Mouse (Mus musculus): ENCODE measurements around the gene Tigd3. TPM values are rescaled to one million over a fixed set of nuclear protein-coding genes. Genes with fewer than 3 reads are reported as not detected.

The Tigd3 gene
- polyA plus RNA-seq, 1 experiment = 1.3 TPM

- no peaks in the 10 kb centered on the region for H3K27me3 ChIP-seq (ENCODE audit: control insufficient read depth, insufficient read depth, low read length)
- TF ChIP-seq CTCF (IDR thresholded peaks at IDR 0.05; ENCODE audit: extremely low read depth, insufficient read depth, insufficient read length, insufficient replicate concordance) (no peak), POLR2A (IDR thresholded peaks at IDR 0.05; ENCODE audit: low read depth, low read length) (no peak)
- no peak for DNase-seq (ENCODE audit: low read depth in 1 of 2, low spot score in 2 of 2)
- H3K4me1 ChIP-seq (ENCODE audit: control insufficient read depth, insufficient read depth, insufficient read length) = peaks cover 3% of the 10 kb centered on the region; the same call in 1 of the 2 replicates
- no peak overlapping the region for H3K27ac ChIP-seq (ENCODE audit: insufficient read depth, low read length)
- no peak overlapping the region for H3K4me3 ChIP-seq (ENCODE audit: extremely low read depth, insufficient read depth, insufficient read length)
- 79% methylated on average over 6 of the region's 6 CpGs for WGBS
- no peaks in the 10 kb centered on the region for H3K36me3 ChIP-seq (ENCODE audit: control insufficient read depth, insufficient read depth, low read length)
These were observed 34.2 kb upstream of the Tigd3 start for GRCm38 (mm10) chr19:5928104-5928503.

- no peak overlapping the region for H3K27ac ChIP-seq (ENCODE audit: insufficient read depth, low read length)
- H3K27me3 ChIP-seq (ENCODE audit: control insufficient read depth, insufficient read depth, low read length) = no peaks in the 10 kb centered on the region
- H3K36me3 ChIP-seq (ENCODE audit: control insufficient read depth, insufficient read depth, low read length) = no peaks in the 10 kb centered on the region
- H3K4me1 ChIP-seq (ENCODE audit: control insufficient read depth, insufficient read depth, insufficient read length) = peaks cover 3% of the 10 kb centered on the region; the same call in 1 of the 2 replicates
- DNase-seq (ENCODE audit: low read depth in 1 of 2, low spot score in 2 of 2) = no peak
- 86% methylated on average over 8 of the region's 8 CpGs for WGBS
- H3K4me3 ChIP-seq (ENCODE audit: extremely low read depth, insufficient read depth, insufficient read length) = no peak overlapping the region
- TF ChIP-seq POLR2A (IDR thresholded peaks at IDR 0.05; ENCODE audit: low read depth, low read length) (no peak), CTCF (IDR thresholded peaks at IDR 0.05; ENCODE audit: extremely low read depth, insufficient read depth, insufficient read length, insufficient replicate concordance) (no peak)
These were observed 33.6 kb upstream of the Tigd3 start for GRCm38 (mm10) chr19:5927532-5927931.

- Histone ChIP-seq H3K27ac (ENCODE audit: insufficient read depth, low read length) (no peak overlapping the region), H3K27me3 (ENCODE audit: control insufficient read depth, insufficient read depth, low read length) (no peaks in the 10 kb centered on the region), H3K36me3 (ENCODE audit: control insufficient read depth, insufficient read depth, low read length) (no peaks in the 10 kb centered on the region), H3K4me1 (ENCODE audit: control insufficient read depth, insufficient read depth, insufficient read length) (peaks cover 3% of the 10 kb centered on the region; the same call in 1 of the 2 replicates), H3K4me3 (ENCODE audit: extremely low read depth, insufficient read depth, insufficient read length) (no peak overlapping the region)
- TF ChIP-seq POLR2A (IDR thresholded peaks at IDR 0.05; ENCODE audit: low read depth, low read length) (no peak), CTCF (IDR thresholded peaks at IDR 0.05; ENCODE audit: extremely low read depth, insufficient read depth, insufficient read length, insufficient replicate concordance) (no peak)
- no peak for DNase-seq (ENCODE audit: low read depth in 1 of 2, low spot score in 2 of 2)
- WGBS = 81% methylated on average over 11 of the region's 11 CpGs
These were observed 33.1 kb upstream of the Tigd3 start for GRCm38 (mm10) chr19:5927026-5927425.

- H3K4me3 ChIP-seq (ENCODE audit: extremely low read depth, insufficient read depth, insufficient read length) = peak overlapping the region; percentile 39
- 35% methylated on average over 11 of the region's 11 CpGs for WGBS
- TF ChIP-seq CTCF (IDR thresholded peaks at IDR 0.05; ENCODE audit: extremely low read depth, insufficient read depth, insufficient read length, insufficient replicate concordance) (no peak), POLR2A (IDR thresholded peaks at IDR 0.05; ENCODE audit: low read depth, low read length) (no peak)
- H3K36me3 ChIP-seq (ENCODE audit: control insufficient read depth, insufficient read depth, low read length) = no peaks in the 10 kb centered on the region
- DNase-seq (ENCODE audit: low read depth in 1 of 2, low spot score in 2 of 2) = no peak
- H3K4me1 ChIP-seq (ENCODE audit: control insufficient read depth, insufficient read depth, insufficient read length) = no peaks in the 10 kb centered on the region; the same call in 1 of the 2 replicates
- no peaks in the 10 kb centered on the region for H3K27me3 ChIP-seq (ENCODE audit: control insufficient read depth, insufficient read depth, low read length)
- H3K27ac ChIP-seq (ENCODE audit: insufficient read depth, low read length) = peak overlapping the region; percentile 11; the same call in 1 of the 2 replicates
These were observed 31.4 kb upstream of the Tigd3 start for GRCm38 (mm10) chr19:5925311-5925855.

GRCm38 (mm10) chr19:5924713-5925093 lies 30.8 kb upstream of the Tigd3 start, which contains the start of gene Cdc42ep2:
Gene Cdc42ep2 (minus strand): TSS chr19:5924816.
- Histone ChIP-seq H3K36me3 (ENCODE audit: control insufficient read depth, insufficient read depth, low read length) (no peaks in the 10 kb centered on the region), H3K4me3 (ENCODE audit: extremely low read depth, insufficient read depth, insufficient read length) (peak within 1 kb of the TSS; percentile 64), H3K27me3 (ENCODE audit: control insufficient read depth, insufficient read depth, low read length) (no peaks in the 10 kb centered on the region), H3K4me1 (ENCODE audit: control insufficient read depth, insufficient read depth, insufficient read length) (no peaks in the 10 kb centered on the region; the same call in 1 of the 2 replicates), H3K27ac (ENCODE audit: insufficient read depth, low read length) (peak within 1 kb of the TSS; percentile 58)
- under 1% methylated on average over 18 of the region's 18 CpGs for WGBS
- TF ChIP-seq CTCF (IDR thresholded peaks at IDR 0.05; ENCODE audit: extremely low read depth, insufficient read depth, insufficient read length, insufficient replicate concordance) (no peak), POLR2A (IDR thresholded peaks at IDR 0.05; ENCODE audit: low read depth, low read length) (peak; percentile 18)
- DNase-seq (ENCODE audit: low read depth in 1 of 2, low spot score in 2 of 2) = peak; percentile 80 to 93

- Histone ChIP-seq H3K36me3 (ENCODE audit: control insufficient read depth, insufficient read depth, low read length) (no peaks in the 10 kb centered on the region), H3K27ac (ENCODE audit: insufficient read depth, low read length) (peak overlapping the region; percentile 58), H3K4me3 (ENCODE audit: extremely low read depth, insufficient read depth, insufficient read length) (peak overlapping the region; percentile 64), H3K4me1 (ENCODE audit: control insufficient read depth, insufficient read depth, insufficient read length) (no peaks in the 10 kb centered on the region; the same call in 1 of the 2 replicates), H3K27me3 (ENCODE audit: control insufficient read depth, insufficient read depth, low read length) (no peaks in the 10 kb centered on the region)
- peak; percentile 50 to 83 for DNase-seq (ENCODE audit: low read depth in 1 of 2, low spot score in 2 of 2)
- WGBS = under 1% methylated on average over 38 of the region's 38 CpGs
- no peak for TF ChIP-seq POLR2A (IDR thresholded peaks at IDR 0.05; ENCODE audit: low read depth, low read length)
- TF ChIP-seq CTCF (IDR thresholded peaks at IDR 0.05; ENCODE audit: extremely low read depth, insufficient read depth, insufficient read length, insufficient replicate concordance) = peak; percentile 79
These were observed 30.2 kb upstream of the Tigd3 start for GRCm38 (mm10) chr19:5923990-5924712.
